Mouse (Mus musculus): Measurements from ENCODE around the gene Camk1d.

GRCm38 (mm10) chr2:5553264-5553663 lies 161.1 kb downstream of the Camk1d start:
- TF ChIP-seq SMC3 (IDR thresholded peaks at IDR 0.05; ENCODE audit: low read depth, low read length) (no peak), NELFE (IDR thresholded peaks at IDR 0.05; ENCODE audit: low read depth, low read length) (no peak), POLR2A (IDR thresholded peaks at IDR 0.05; ENCODE audit: low read depth, low read length) (no peak), NRF1 (IDR thresholded peaks at IDR 0.05; ENCODE audit: low read depth, low read length) (no peak), HCFC1 (IDR thresholded peaks at IDR 0.05; ENCODE audit: low read depth, low read length) (no peak), TCF12 (IDR thresholded peaks at IDR 0.05; ENCODE audit: low read depth, low read length) (no peak), RCOR1 (conservative IDR thresholded peaks at IDR 0.05; ENCODE audit: low read depth, low read length) (no peak), E2F4 (IDR thresholded peaks at IDR 0.05; ENCODE audit: insufficient replicate concordance, low read depth, low read length) (no peak), POLR2AphosphoS2 (IDR thresholded peaks at IDR 0.05; ENCODE audit: low read depth, low read length) (no peak), PAX5 (IDR thresholded peaks at IDR 0.05; ENCODE audit: low read length) (no peak), CTCF (conservative IDR thresholded peaks at IDR 0.05 in 1 of 2, IDR thresholded peaks at IDR 0.05 in 1 of 2; ENCODE audit: low read depth in 2 of 2, low read length in 2 of 2) (no peak), KAT2A (IDR thresholded peaks at IDR 0.05; ENCODE audit: insufficient replicate concordance, low read length) (no peak), MAFK (IDR thresholded peaks at IDR 0.05; ENCODE audit: insufficient replicate concordance, low read length) (no peak)
